Mouse (Mus musculus): Measurements from ENCODE around the gene Mfap5. TPM values are rescaled to one million over a fixed set of nuclear protein-coding genes. Genes with fewer than 3 reads are reported as not detected.
A peak's percentile ranks its signal among the peaks of the same experiment; 100 is the strongest.
"Not testable (repeated sequence)": the region's sequence is repeated elsewhere in the genome, so short reads cannot be mapped to it uniquely, and the experiment has no call there.

Gene Mfap5
- 9.3 and 9.8 TPM in 2 replicates for polyA plus RNA-seq (2016; fragmentation: Nextera tagmentation; extraction: Ambion mirVana)

DNA sequence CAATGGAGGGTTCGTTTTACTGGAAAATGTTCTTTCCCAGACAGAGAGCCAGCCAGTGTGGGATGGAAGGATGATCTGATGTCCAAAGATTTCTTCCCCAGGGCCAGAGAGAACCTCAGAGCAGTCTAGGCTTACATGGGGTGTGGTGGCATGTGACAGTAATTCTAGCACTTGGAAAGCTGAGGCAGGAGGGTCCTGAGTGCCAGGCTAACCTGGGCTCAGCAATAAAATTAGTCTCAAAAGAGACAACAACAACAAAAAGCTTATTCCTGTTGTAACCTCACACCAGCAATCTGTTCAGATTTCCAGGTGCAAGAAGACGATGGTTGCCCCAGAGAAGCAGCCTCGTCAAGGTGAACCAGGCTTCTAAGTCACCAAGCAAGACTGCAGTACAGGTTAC lies at the start of gene Mfap5:
Gene Mfap5, plus strand, starts transcription at position 301 of the 400 bp plus-strand sequence.
- no peaks in the 10 kb centered on the region for H3K27me3 ChIP-seq (replicated peaks)

GRCm38 (mm10) chr6:122458946-122459693 lies 46.5 kb upstream of the Mfap5 start:
- 85% methylated on average over 8 of the region's 8 CpGs for WGBS
- no peak overlapping the region for H3K27ac ChIP-seq (ENCODE audit: poor library complexity, severe bottlenecking)
- peaks cover 23% of the 10 kb centered on the region for H3K36me3 ChIP-seq

More for the DNA sequence above, at the start of gene Mfap5:
- Histone ChIP-seq H3K27ac (ENCODE audit: poor library complexity, severe bottlenecking) (no peak within 1 kb of the TSS), H3K4me3 (no peak within 1 kb of the TSS), H3K4me1 (replicated peaks) (0 out of 2 replicates have a peak, but pooled peaks cover 4% of the 10 kb centered on the region), H3K9me3 (replicated peaks) (no peaks in the 10 kb centered on the region), H3K9ac (no peak within 1 kb of the TSS), H3K4me2 (no peak within 1 kb of the TSS), H3K36me3 (no peaks in the 10 kb centered on the region)
- WGBS = 76% methylated on average over 3 of the region's 3 CpGs
- ATAC-seq (ENCODE audit: insufficient number of reproducible peaks, low FRiP score) = no peak

GRCm38 (mm10) chr6:122466092-122466713 lies 39.4 kb upstream of the Mfap5 start:
- H3K9me3 ChIP-seq (replicated peaks) = no peaks in the 10 kb centered on the region
- H3K4me1 ChIP-seq (replicated peaks) = 0 out of 2 replicates have a peak, but pooled peaks cover 2% of the 10 kb centered on the region
- H3K4me2 ChIP-seq = no peak overlapping the region
- no peak for ATAC-seq (ENCODE audit: insufficient number of reproducible peaks, low FRiP score)
- H3K4me3 ChIP-seq = no peak overlapping the region
- no peak overlapping the region for H3K27ac ChIP-seq (ENCODE audit: poor library complexity, severe bottlenecking)
- WGBS = 84% methylated on average over 3 of the region's 3 CpGs
- no peak overlapping the region for H3K9ac ChIP-seq
- H3K27me3 ChIP-seq (replicated peaks) = no peaks in the 10 kb centered on the region
- H3K36me3 ChIP-seq = peaks cover 14% of the 10 kb centered on the region

More at GRCm38 (mm10) chr6:122458946-122459693, 46.5 kb upstream of the Mfap5 start:
- Histone ChIP-seq H3K9me3 (replicated peaks) (no peaks in the 10 kb centered on the region), H3K4me2 (no peak overlapping the region), H3K9ac (no peak overlapping the region), H3K27me3 (replicated peaks) (no peaks in the 10 kb centered on the region), H3K4me1 (replicated peaks) (no peaks in the 10 kb centered on the region), H3K4me3 (no peak overlapping the region)
- ATAC-seq (ENCODE audit: insufficient number of reproducible peaks, low FRiP score) = no peak

DNA sequence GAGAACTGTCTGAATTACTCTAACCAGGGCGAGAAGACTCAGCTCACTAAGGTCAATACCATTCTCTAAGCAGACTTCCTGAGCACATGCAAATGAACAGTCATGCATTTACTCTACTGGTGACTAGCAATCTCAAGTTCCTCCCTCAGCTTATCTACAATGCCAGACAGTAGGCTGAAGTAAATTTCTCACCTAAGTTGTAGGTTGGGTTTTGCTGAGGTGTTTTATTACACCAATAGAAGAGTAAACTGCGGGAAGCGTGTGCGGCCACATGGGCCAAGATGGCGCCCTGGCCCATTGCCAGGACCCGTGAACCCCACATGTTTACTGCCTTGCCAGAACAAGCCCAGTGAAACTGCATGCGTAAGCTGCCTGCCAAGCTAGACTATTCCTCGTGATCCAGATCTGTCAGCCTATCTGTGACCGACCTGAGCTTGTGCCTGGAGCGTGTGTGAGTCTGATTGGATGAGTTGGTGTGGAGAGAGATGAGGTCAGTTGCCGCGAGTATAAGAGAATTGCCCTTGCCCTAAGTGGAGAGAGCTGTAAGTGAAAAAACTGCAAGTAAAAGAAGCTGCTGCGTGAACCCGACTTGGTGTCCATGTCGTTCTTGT lies 36.5 kb upstream of the Mfap5 start:
- Histone ChIP-seq H3K27ac (ENCODE audit: poor library complexity, severe bottlenecking) (no peak overlapping the region), H3K36me3 (peaks cover 3% of the 10 kb centered on the region), H3K9ac (no peak overlapping the region), H3K4me2 (no peak overlapping the region), H3K9me3 (replicated peaks) (no peaks in the 10 kb centered on the region), H3K4me3 (no peak overlapping the region), H3K27me3 (replicated peaks) (no peaks in the 10 kb centered on the region), H3K4me1 (replicated peaks) (0 out of 2 replicates have a peak, but pooled peaks cover 2% of the 10 kb centered on the region)
- ATAC-seq (ENCODE audit: insufficient number of reproducible peaks, low FRiP score) = no peak
- WGBS = 88% methylated on average over 15 of the region's 15 CpGs

- peaks cover 3% of the 10 kb centered on the region for H3K36me3 ChIP-seq
Observed at GRCm38 (mm10) chr6:122470240-122470639, 35.4 kb upstream of the Mfap5 start.

GRCm38 (mm10) chr6:122471461-122471860 lies 34.2 kb upstream of the Mfap5 start:
- not testable (repeated sequence) for H3K9ac ChIP-seq; H3K9me3 ChIP-seq (replicated peaks); H3K4me1 ChIP-seq (replicated peaks); H3K4me3 ChIP-seq; H3K4me2 ChIP-seq; ATAC-seq (ENCODE audit: insufficient number of reproducible peaks, low FRiP score); H3K27ac ChIP-seq (ENCODE audit: poor library complexity, severe bottlenecking); H3K36me3 ChIP-seq; H3K27me3 ChIP-seq (replicated peaks)
- WGBS = 81% methylated on average over 3 of the region's 3 CpGs

More at GRCm38 (mm10) chr6:122470240-122470639, 35.4 kb upstream of the Mfap5 start:
- WGBS = 45% methylated on average over 2 of the region's 2 CpGs
- H3K9ac ChIP-seq = no peak overlapping the region
- H3K27me3 ChIP-seq (replicated peaks) = no peaks in the 10 kb centered on the region
- H3K4me3 ChIP-seq = no peak overlapping the region
- no peak overlapping the region for H3K27ac ChIP-seq (ENCODE audit: poor library complexity, severe bottlenecking)
- no peak for ATAC-seq (ENCODE audit: insufficient number of reproducible peaks, low FRiP score)
- no peak overlapping the region for H3K4me2 ChIP-seq
- no peaks in the 10 kb centered on the region for H3K9me3 ChIP-seq (replicated peaks)
- 0 out of 2 replicates have a peak, but pooled peaks cover 2% of the 10 kb centered on the region for H3K4me1 ChIP-seq (replicated peaks)

DNA sequence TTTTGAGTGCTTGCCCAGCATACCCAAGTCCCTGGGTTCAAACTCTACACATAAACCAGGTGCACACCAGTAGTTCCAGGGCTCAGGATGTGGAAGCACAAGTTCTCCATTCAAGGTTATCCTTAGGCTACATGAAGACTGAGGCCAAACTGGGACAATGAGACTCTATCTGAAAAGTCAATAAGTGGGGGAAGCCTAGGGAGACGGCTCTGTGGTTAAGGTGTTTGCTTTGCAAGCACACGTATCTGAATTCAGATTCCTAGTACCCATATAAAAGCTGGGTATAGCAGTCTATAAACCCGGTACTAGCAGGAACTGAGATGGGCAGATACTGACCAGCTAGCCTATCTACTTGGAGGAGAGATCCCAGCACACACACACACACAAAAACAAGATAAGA lies 27.6 kb upstream of the Mfap5 start:
- no peak for ATAC-seq (ENCODE audit: insufficient number of reproducible peaks, low FRiP score)
- Histone ChIP-seq H3K4me1 (replicated peaks) (no peaks in the 10 kb centered on the region), H3K27me3 (replicated peaks) (no peaks in the 10 kb centered on the region), H3K27ac (ENCODE audit: poor library complexity, severe bottlenecking) (no peak overlapping the region), H3K36me3 (no peaks in the 10 kb centered on the region), H3K4me3 (no peak overlapping the region), H3K9ac (no peak overlapping the region), H3K9me3 (replicated peaks) (no peaks in the 10 kb centered on the region), H3K4me2 (no peak overlapping the region)
- 61% methylated on average over 3 of the region's 3 CpGs for WGBS

- peak overlapping the region; percentile 89 for H3K4me2 ChIP-seq
- H3K36me3 ChIP-seq = no peaks in the 10 kb centered on the region
- peak overlapping the region; percentile 76 for H3K9ac ChIP-seq
- no peaks in the 10 kb centered on the region for H3K4me1 ChIP-seq (replicated peaks)
- no peaks in the 10 kb centered on the region for H3K9me3 ChIP-seq (replicated peaks)
- H3K27ac ChIP-seq (ENCODE audit: poor library complexity, severe bottlenecking) = no peak overlapping the region
- WGBS = 9% methylated on average over 76 of the region's 91 CpGs
- peak overlapping the region; percentile 76 for H3K4me3 ChIP-seq
- ATAC-seq (ENCODE audit: insufficient number of reproducible peaks, low FRiP score) = peak; percentile 59
- peaks cover 31% of the 10 kb centered on the region for H3K27me3 ChIP-seq (replicated peaks)
Observed at GRCm38 (mm10) chr6:122485401-122486296, 20.0 kb upstream of the Mfap5 start.

GRCm38 (mm10) chr6:122486297-122487117 lies 19.1 kb upstream of the Mfap5 start:
- Histone ChIP-seq H3K9ac (peak overlapping the region; percentile 76), H3K27me3 (replicated peaks) (peaks cover 31% of the 10 kb centered on the region), H3K4me3 (peak overlapping the region; percentile 76), H3K27ac (ENCODE audit: poor library complexity, severe bottlenecking) (no peak overlapping the region), H3K4me1 (replicated peaks) (peaks cover 4% of the 10 kb centered on the region; the same call in 1 of the 2 replicates), H3K4me2 (peak overlapping the region; percentile 89), H3K9me3 (replicated peaks) (no peaks in the 10 kb centered on the region), H3K36me3 (no peaks in the 10 kb centered on the region)
- ATAC-seq (ENCODE audit: insufficient number of reproducible peaks, low FRiP score) = peak; percentile 75
- 1% methylated on average over 67 of the region's 111 CpGs for WGBS

All from heart, embryonic 12.5 days (tissue).